Mouse (Mus musculus) C2C12 (cell line): ENCODE measurements around the gene Gna13. TPM values are rescaled to one million over a fixed set of nuclear protein-coding genes. Genes with fewer than 3 reads are reported as not detected.
"Not testable (repeated sequence)": the region's sequence is repeated elsewhere in the genome, so short reads cannot be mapped to it uniquely, and the experiment has no call there.

ENCODE experiments used
- H3K27me3 ChIP-seq: one replicate; pipeline ENCODE4 v1.6.1; 2011; ENCODE audit not compliant: control insufficient read depth, insufficient read depth, insufficient read length
- H3K36me3 ChIP-seq: one replicate; pipeline ENCODE4 v1.6.1; 2011; ENCODE audit not compliant: control insufficient read depth, insufficient read depth
- H3K4me3 ChIP-seq: one replicate; pipeline ENCODE4 v1.5.1; 2011; ENCODE audit warnings: mild to moderate bottlenecking, control low read depth; ENCODE audit not compliant: poor library complexity, insufficient read depth, severe bottlenecking
- H3K79me2 ChIP-seq: one replicate; pipeline ENCODE4 v1.6.1; 2011; ENCODE audit not compliant: control insufficient read depth, insufficient read depth
- H3K79me3 ChIP-seq: one replicate; pipeline ENCODE4 v1.6.1; 2011; ENCODE audit warnings: low read depth, control low read depth
- H3ac ChIP-seq: one replicate; pipeline ENCODE3; 2011; ENCODE audit warnings: low read depth; ENCODE audit not compliant: control insufficient read depth, insufficient read length
- CEBPB ChIP-seq: IDR thresholded peaks from one replicate; pipeline ENCODE4 v1.6.1; 2011; ENCODE audit warnings: low read depth, mild to moderate bottlenecking, control low read depth, moderate library complexity
- CTCF ChIP-seq: IDR thresholded peaks from one replicate; pipeline ENCODE4 v1.5.1; 2011; ENCODE audit not compliant: control insufficient read depth, insufficient read depth, insufficient read length
- FOSL1 ChIP-seq: IDR thresholded peaks from one replicate; pipeline ENCODE4 v1.8.0; 2011; ENCODE audit warnings: mild to moderate bottlenecking, low read length; ENCODE audit not compliant: poor library complexity, insufficient read depth, severe bottlenecking
- MAX ChIP-seq: IDR thresholded peaks from one replicate; pipeline ENCODE4 v1.6.1; 2011; ENCODE audit warnings: mild to moderate bottlenecking, control low read depth
- MYOD1 ChIP-seq: IDR thresholded peaks from one replicate; pipeline ENCODE4 v1.6.1; 2011; ENCODE audit warnings: low read depth; ENCODE audit not compliant: control insufficient read depth, insufficient read length
- MYOG ChIP-seq: IDR thresholded peaks from one replicate; pipeline ENCODE4 v1.6.1; 2011; ENCODE audit not compliant: control insufficient read depth, insufficient read length; ENCODE audit errors: extremely low read depth
- USF1 ChIP-seq: IDR thresholded peaks from one replicate; pipeline ENCODE4 v1.6.1; 2011; ENCODE audit warnings: low read depth, mild to moderate bottlenecking, control low read depth, moderate library complexity
- polyA plus RNA-seq: library from polyadenylated mRNA; unstranded; fragments of >200 nt; fragmentation: generic; extraction: Trizol; gene quantifications from one replicate; pipeline ENCODE4 v1.2.1, GENCODE M21; 2012; ENCODE audit warnings: missing spikeins

The Gna13 gene
- polyA plus RNA-seq, 1 experiment, result 18.1 TPM

DNA sequence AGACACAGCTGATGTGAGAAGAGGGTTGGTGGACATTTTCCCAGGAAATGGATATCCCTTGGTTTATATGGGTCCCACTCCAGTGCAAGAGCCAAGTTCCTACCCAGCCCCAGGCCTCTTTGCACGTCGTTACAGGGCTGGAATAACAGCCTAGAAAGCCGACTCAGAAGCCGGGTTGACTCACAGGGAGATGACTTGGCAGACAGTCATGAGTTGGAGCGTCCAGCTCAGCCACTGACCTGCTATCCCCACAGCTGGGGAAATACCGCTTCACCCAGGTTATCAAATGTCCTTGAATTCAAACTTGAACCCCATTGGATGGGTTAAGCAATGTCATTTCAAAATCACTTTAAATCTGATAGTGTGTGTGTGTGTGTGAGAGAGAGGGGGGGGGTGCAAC, 29.9 kb upstream of the Gna13 start:
- H3K79me2 ChIP-seq, result no peaks in the 10 kb centered on the region
- H3K79me3 ChIP-seq, result no peaks in the 10 kb centered on the region
- H3K4me3 ChIP-seq, result no peak overlapping the region
- H3K27me3 ChIP-seq, result no peaks in the 10 kb centered on the region
- no peaks in the 10 kb centered on the region for H3K36me3 ChIP-seq
- no peak overlapping the region for H3ac ChIP-seq
- no peak for TF ChIP-seq MAX
- no peak for TF ChIP-seq CTCF
- no peak for TF ChIP-seq USF1
- TF ChIP-seq CEBPB, result no peak
- no peak for TF ChIP-seq MYOG
- no peak for TF ChIP-seq MYOD1
- no peak for TF ChIP-seq FOSL1

DNA sequence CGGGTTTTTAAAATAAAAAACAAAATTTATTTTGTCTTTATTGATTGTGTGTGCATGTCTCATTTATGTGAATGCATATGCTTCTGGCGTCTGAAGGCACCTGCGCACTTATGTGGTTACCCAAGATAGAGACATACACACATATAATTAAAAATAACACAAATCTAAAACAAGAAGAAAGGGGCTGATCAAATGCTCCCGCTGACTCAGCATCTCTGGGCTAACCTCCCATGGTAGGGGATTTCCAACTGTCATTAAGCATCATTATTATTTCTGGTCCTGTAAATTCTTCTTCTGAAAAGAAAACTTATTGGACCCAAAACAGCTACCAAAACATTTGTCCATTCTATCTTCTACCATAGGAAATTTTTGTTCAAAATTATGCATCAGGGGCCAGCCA, 27.9 kb upstream of the Gna13 start:
- no peaks in the 10 kb centered on the region for H3K79me3 ChIP-seq
- H3K27me3 ChIP-seq, result no peaks in the 10 kb centered on the region
- H3K4me3 ChIP-seq, result no peak overlapping the region
- H3ac ChIP-seq, result no peak overlapping the region
- H3K79me2 ChIP-seq, result no peaks in the 10 kb centered on the region
- no peak for TF ChIP-seq CEBPB
- no peak for TF ChIP-seq MYOG
- TF ChIP-seq CTCF, result no peak
- TF ChIP-seq MAX, result no peak
- no peak for TF ChIP-seq FOSL1
- no peak for TF ChIP-seq MYOD1
- TF ChIP-seq USF1, result no peak
- H3K36me3 ChIP-seq, result no peaks in the 10 kb centered on the region

DNA sequence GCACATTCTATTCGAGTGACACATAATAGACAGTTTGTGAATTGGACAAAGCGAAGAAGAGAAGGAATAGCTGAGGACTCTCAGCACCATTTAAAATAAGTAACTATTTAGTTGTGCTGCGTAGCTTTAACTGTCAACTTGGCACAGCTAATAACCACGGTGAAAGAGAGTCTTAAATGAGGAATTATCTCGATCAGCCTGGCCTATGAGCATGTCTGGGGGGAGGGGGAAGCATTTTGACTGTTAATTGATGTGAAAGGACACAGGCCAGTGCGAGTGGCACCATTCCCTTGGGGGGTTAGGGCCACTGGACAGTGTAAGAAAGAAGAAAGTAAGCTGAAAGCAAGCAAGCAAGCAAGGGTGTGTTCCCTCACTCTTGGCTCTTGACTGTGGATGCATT, 26.7 kb upstream of the Gna13 start:
- TF ChIP-seq USF1 (no peak), CTCF (no peak), CEBPB (no peak), MYOD1 (no peak), MAX (no peak)
- Histone ChIP-seq H3K27me3 (no peaks in the 10 kb centered on the region), H3K4me3 (no peak overlapping the region)

DNA sequence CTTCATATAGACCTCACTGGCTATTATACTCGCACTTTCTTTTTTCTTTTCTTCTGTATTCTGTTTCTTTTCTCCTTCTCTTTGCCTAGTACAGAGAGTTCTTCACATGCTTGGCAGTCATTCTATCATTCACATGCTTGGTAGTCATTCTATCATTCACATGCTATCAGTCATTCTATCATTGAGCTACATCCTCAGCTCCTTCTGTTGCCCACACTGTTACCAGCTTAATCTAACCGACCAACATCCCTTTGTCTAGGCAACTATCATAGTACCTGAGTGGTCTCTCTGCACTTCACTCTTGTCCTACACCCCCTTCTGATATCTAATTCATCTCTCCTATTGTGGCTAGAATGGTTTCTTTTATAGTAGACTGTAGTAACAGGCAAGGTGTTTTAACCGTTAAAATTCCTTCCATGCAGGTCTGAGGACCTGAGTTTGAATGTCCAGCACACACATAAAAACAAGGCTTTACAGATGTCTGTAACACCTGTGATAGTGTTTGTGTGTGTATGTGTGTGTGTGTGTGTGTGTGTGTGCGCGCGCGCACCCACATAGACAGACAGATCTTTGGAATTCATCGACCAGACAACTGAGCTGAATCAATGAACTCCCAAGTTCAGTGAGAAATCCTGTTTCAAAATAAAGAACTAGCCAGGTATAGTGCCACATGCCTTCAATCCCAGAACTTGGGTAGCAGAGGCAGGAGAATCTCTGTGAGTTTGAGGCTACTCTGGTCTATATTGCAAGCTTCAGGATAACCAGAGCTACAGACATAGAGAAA, 23.3 kb upstream of the Gna13 start:
- H3K4me3 ChIP-seq, result no peak overlapping the region
- H3K79me2 ChIP-seq, result no peaks in the 10 kb centered on the region
- TF ChIP-seq CTCF (no peak), MAX (no peak), CEBPB (no peak), USF1 (no peak), FOSL1 (no peak), MYOD1 (no peak), MYOG (no peak)
- H3K27me3 ChIP-seq, result no peaks in the 10 kb centered on the region
- no peak overlapping the region for H3ac ChIP-seq
- no peaks in the 10 kb centered on the region for H3K36me3 ChIP-seq
- no peaks in the 10 kb centered on the region for H3K79me3 ChIP-seq

More for the DNA sequence above, 26.7 kb upstream of the Gna13 start:
- Histone ChIP-seq H3ac (no peak overlapping the region), H3K36me3 (no peaks in the 10 kb centered on the region), H3K79me2 (no peaks in the 10 kb centered on the region), H3K79me3 (no peaks in the 10 kb centered on the region)

DNA sequence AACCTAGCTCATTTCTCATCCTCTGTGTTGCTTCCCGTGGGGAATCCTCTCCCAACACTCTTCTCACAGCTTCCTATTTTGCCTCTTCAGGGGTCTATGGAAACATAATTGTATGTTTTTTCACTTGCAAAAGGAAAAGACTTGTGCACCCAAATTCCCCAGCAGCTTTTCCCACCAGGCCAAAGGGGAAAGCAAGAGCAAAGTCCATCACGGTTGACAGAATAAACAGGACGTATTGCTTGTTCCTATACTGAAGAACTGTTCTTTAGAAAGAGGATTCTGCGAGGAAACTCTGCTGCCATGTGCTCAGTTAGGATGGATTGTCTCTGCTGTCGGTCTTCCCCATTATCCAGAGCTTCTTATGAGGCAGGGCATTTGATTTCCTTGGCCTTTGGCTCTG, 22.1 kb upstream of the Gna13 start:
- TF ChIP-seq CEBPB, result no peak
- Histone ChIP-seq H3K36me3 (no peaks in the 10 kb centered on the region), H3K79me2 (no peaks in the 10 kb centered on the region), H3K4me3 (no peak overlapping the region), H3K27me3 (no peaks in the 10 kb centered on the region), H3ac (no peak overlapping the region), H3K79me3 (no peaks in the 10 kb centered on the region)

DNA sequence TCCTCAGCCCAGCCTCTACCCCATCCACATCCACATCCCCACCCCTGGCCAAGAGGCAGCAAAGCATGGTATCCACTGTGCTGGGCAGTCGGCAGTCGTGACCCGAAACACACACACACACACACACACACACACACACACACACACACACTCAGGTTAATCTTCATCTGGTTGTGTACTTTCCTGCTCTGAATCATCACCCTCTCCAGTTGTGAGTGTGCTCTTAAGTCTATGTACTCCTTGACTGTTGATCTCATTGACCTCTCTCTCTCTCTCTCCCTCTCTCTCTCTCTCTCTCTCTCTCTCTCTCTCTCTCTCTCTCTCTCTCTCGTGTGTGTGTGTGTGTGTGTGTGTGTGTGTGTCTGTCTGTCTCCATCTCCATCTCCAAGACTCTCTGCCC, 20.0 kb upstream of the Gna13 start:
- not testable (repeated sequence) for H3K79me3 ChIP-seq

More for the DNA sequence above, 20.0 kb upstream of the Gna13 start:
- H3K79me2 ChIP-seq, H3K27me3 ChIP-seq, H3K4me3 ChIP-seq, H3ac ChIP-seq, H3K36me3 ChIP-seq: not testable (repeated sequence)
